Mouse (Mus musculus) yolk sac, embryonic 10.5 days (tissue): ENCODE measurements at regions not wholly inside any gene's neighbourhood (a gene's known extent, or its start where the extent isn't known, plus 50 kb on each side); places are given as distances from the start of the nearest gene placed in this dataset.
A peak's percentile ranks its signal among the peaks of the same experiment; 100 is the strongest.
"Not testable (repeated sequence)": the region's sequence is repeated elsewhere in the genome, so short reads cannot be mapped to it uniquely, and the experiment has no call there.

ENCODE experiments used
- DNase-seq: peaks from one replicate; pipeline ENCODE4 v3.0.0-alpha.2; 2017; ENCODE audit warnings: low spot score

- peak; percentile 62 for DNase-seq
Measured at GRCm38 (mm10) chr12:22745556-22745955, 1034.5 kb downstream of the Gm10330 start.

- DNase-seq, result not testable (repeated sequence)
Measured at GRCm38 (mm10) chr12:22745067-22745466, 1035.0 kb downstream of the Gm10330 start.
